Mouse (Mus musculus) lung, embryonic 14.5 days (tissue): ENCODE measurements at regions not wholly inside any gene's neighbourhood (a gene's known extent, or its start where the extent isn't known, plus 50 kb on each side); places are given as distances from the start of the nearest gene placed in this dataset.

Source experiments
- ATAC-seq: fragments of 200-750 bp; cut with Nextera tagmentation; 2 replicates; pipeline ENCODE4 v1.8.0; 2017; ENCODE audit warnings: mild to moderate bottlenecking, moderate TSS enrichment, moderate library complexity; ENCODE audit not compliant: insufficient read depth
- DNase-seq: peaks from one replicate; pipeline ENCODE4 v3.0.0-alpha.2; 2015
- H3K27ac ChIP-seq: fragments of 300-500 bp; sonication (generic); 2 replicates; pipeline ENCODE4 v1.5.1; 2014; ENCODE audit warnings: low read depth, mild to moderate bottlenecking, moderate library complexity
- H3K27me3 ChIP-seq: fragments of 300-500 bp; sonication (generic); 2 replicates; pipeline ENCODE4 v1.6.1; 2014; ENCODE audit warnings: low read length, control low read depth; ENCODE audit not compliant: insufficient read depth
- H3K36me3 ChIP-seq: fragments of 300-500 bp; sonication (generic); 2 replicates; pipeline ENCODE4 v1.6.1; 2014; ENCODE audit warnings: control low read depth; ENCODE audit not compliant: insufficient read depth
- H3K4me1 ChIP-seq: fragments of 300-500 bp; sonication (generic); 2 replicates; pipeline ENCODE4 v1.6.1; 2014; ENCODE audit warnings: antibody characterized with exemption, control low read depth; ENCODE audit not compliant: insufficient read depth
- H3K4me2 ChIP-seq: fragments of 300-500 bp; sonication (generic); 2 replicates; pipeline ENCODE4 v1.6.1; 2014; ENCODE audit warnings: mild to moderate bottlenecking
- H3K4me3 ChIP-seq: fragments of 300-500 bp; sonication (generic); 2 replicates; pipeline ENCODE4 v1.5.1; 2014; ENCODE audit warnings: low read depth, low read length
- H3K9ac ChIP-seq: fragments of 300-500 bp; sonication (generic); 2 replicates; pipeline ENCODE4 v1.6.1; 2014
- H3K9me3 ChIP-seq: fragments of 300-500 bp; sonication (generic); 2 replicates; pipeline ENCODE4 v1.6.1; 2016; ENCODE audit warnings: low read depth, low read length, control low read depth
- CTCF ChIP-seq: IDR thresholded peaks from 2 replicates; pipeline ENCODE4 v1.5.1; 2016; ENCODE audit warnings: antibody characterized with exemption, low read depth
- WGBS: fragments of 180-500 bp; shearing (Covaris S2); extraction: QIAGEN DNeasy Blood & Tissue Kit; methylation state at CpG from one replicate; pipeline ENCODE4 v1.1.7; 2014; 5-methylcytosine and 5-hydroxymethylcytosine counted together

GRCm38 (mm10) chr15:36898857-36899523 is 108.6 kb downstream of the Zfp706 start:
- Histone ChIP-seq H3K36me3 (no peaks in the 10 kb centered on the region), H3K4me2 (no peak overlapping the region), H3K27ac (no peak overlapping the region), H3K4me3 (no peak overlapping the region), H3K4me1 (peaks cover 18% of the 10 kb centered on the region), H3K27me3 (no peaks in the 10 kb centered on the region), H3K9me3 (no peaks in the 10 kb centered on the region), H3K9ac (no peak overlapping the region)
- DNase-seq (no peak), ATAC-seq (no peak)
- WGBS: 70% methylated on average over 11 of the region's 11 CpGs
- no peak for TF ChIP-seq CTCF

GRCm38 (mm10) chr15:36898326-36898725 is 109.2 kb downstream of the Zfp706 start:
- peaks cover 18% of the 10 kb centered on the region for H3K4me1 ChIP-seq
- H3K9me3 ChIP-seq: no peaks in the 10 kb centered on the region
- WGBS: 81% methylated on average over 6 of the region's 6 CpGs
- H3K4me2 ChIP-seq: no peak overlapping the region
- no peak for TF ChIP-seq CTCF
- H3K9ac ChIP-seq: no peak overlapping the region
- ATAC-seq (no peak), DNase-seq (no peak)
- no peaks in the 10 kb centered on the region for H3K36me3 ChIP-seq
- no peaks in the 10 kb centered on the region for H3K27me3 ChIP-seq
- H3K4me3 ChIP-seq: no peak overlapping the region
- H3K27ac ChIP-seq: no peak overlapping the region

- ATAC-seq: no peak
- H3K4me2 ChIP-seq: no peak overlapping the region
- peaks cover 4% of the 10 kb centered on the region for H3K4me1 ChIP-seq
- H3K36me3 ChIP-seq: no peaks in the 10 kb centered on the region
- no peak for TF ChIP-seq CTCF
- 0 out of 2 replicates have a peak, but pooled peaks cover 1% of the 10 kb centered on the region for H3K27me3 ChIP-seq
- H3K27ac ChIP-seq: no peak overlapping the region
- DNase-seq: no peak
- 83% methylated on average over 4 of the region's 4 CpGs for WGBS
- no peak overlapping the region for H3K9ac ChIP-seq
- H3K4me3 ChIP-seq: no peak overlapping the region
- no peaks in the 10 kb centered on the region for H3K9me3 ChIP-seq
These were observed 111.3 kb downstream of the Zfp706 start for GRCm38 (mm10) chr15:36896265-36896664.

DNA sequence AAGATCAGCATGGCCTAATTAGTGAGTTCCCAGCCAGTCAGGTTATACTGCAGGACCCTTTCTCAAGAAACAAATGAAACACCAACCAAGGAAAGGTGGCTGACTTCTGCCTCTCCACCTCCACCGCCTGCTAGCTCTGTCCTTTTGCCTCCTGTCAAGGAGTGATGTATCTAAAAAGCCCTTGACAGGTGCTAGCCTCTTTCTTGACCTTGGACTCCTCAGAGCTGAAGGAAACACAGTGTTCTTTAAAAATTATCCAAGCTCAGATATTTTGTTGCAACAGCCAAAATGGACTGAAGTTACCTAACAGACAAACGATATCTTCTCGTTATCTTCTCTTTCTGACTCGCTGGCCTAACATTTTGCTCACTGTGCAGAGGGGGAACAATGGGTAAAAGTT is 112.5 kb downstream of the Zfp706 start:
- no peak for ATAC-seq
- DNase-seq: no peak
- WGBS: 76% methylated on average over 4 of the region's 4 CpGs

GRCm38 (mm10) chr15:36893407-36893969 is 114.1 kb downstream of the Zfp706 start:
- DNase-seq: no peak
- Histone ChIP-seq H3K36me3 (no peaks in the 10 kb centered on the region), H3K4me2 (no peak overlapping the region), H3K27ac (no peak overlapping the region), H3K4me1 (no peaks in the 10 kb centered on the region), H3K9ac (no peak overlapping the region), H3K9me3 (no peaks in the 10 kb centered on the region), H3K4me3 (no peak overlapping the region), H3K27me3 (0 out of 2 replicates have a peak, but pooled peaks cover 3% of the 10 kb centered on the region)
- 48% methylated on average over 4 of the region's 4 CpGs for WGBS
- TF ChIP-seq CTCF: no peak
- ATAC-seq: no peak

More for the DNA sequence above, 112.5 kb downstream of the Zfp706 start:
- 0 out of 2 replicates have a peak, but pooled peaks cover 3% of the 10 kb centered on the region for H3K27me3 ChIP-seq
- no peak overlapping the region for H3K27ac ChIP-seq
- no peak for TF ChIP-seq CTCF
- no peak overlapping the region for H3K4me2 ChIP-seq
- H3K36me3 ChIP-seq: no peaks in the 10 kb centered on the region
- H3K4me3 ChIP-seq: no peak overlapping the region
- H3K4me1 ChIP-seq: no peaks in the 10 kb centered on the region
- H3K9ac ChIP-seq: no peak overlapping the region
- H3K9me3 ChIP-seq: no peaks in the 10 kb centered on the region

DNA sequence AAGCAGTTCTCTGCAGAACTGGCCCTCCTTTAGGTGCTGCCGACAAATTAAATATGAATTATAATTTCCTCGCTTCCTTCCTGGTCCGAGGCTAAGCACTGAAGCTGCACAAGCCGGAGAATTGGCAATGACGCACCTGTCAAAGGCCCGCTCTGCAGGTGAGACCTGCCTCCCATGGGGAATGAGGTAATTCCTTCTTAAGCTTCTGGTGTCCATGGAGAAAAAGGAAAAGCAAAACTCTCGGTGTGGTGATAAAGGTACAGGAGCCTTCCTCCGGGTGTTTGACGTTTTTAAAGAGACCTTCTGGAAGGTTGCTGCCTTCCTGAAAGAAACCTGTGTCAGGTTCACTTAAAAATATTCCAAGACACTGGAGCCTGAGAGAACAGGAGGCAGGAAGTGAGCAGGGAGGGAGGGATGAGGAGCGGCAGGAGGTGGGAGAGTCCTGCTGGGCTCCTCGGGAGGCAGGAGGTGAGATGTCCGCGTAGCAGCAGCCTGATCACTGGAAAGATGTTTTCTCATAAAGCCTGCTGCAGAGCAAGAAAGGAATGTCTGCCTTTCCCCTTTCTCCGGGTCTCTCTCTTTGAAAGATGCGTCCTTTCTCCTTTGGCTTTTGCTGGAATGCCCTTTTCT is 114.9 kb downstream of the Zfp706 start:
- Histone ChIP-seq H3K4me1 (no peaks in the 10 kb centered on the region), H3K36me3 (no peaks in the 10 kb centered on the region), H3K27ac (no peak overlapping the region), H3K9ac (no peak overlapping the region), H3K27me3 (0 out of 2 replicates have a peak, but pooled peaks cover 3% of the 10 kb centered on the region), H3K9me3 (no peaks in the 10 kb centered on the region), H3K4me2 (peak overlapping the region; percentile 31; the same call in 1 of the 2 replicates), H3K4me3 (no peak overlapping the region)
- ATAC-seq (no peak), DNase-seq (peak; percentile 29)
- 12% methylated on average over 15 of the region's 15 CpGs for WGBS
- no peak for TF ChIP-seq CTCF

DNA sequence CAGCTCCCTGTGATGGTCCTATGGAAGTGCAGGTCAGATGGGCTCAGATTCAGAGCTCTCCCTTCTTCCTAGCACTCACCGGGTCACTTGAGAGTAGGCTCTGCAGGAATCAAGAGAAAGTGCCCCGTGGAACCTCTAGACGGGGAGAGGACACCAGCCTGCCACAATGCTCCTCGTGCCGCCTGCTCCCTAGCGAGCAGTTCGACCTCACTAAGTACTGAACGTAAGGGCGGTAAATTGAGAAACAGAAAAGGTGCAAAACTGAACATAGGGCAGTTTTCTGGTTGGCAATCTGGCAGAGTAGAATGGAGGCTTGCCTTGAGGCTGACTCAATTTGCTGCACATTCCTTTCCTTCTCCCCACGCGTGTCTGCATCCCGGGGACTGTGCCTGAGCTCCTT is 115.7 kb downstream of the Zfp706 start:
- ATAC-seq: no peak
- no peak overlapping the region for H3K4me2 ChIP-seq
- WGBS: 23% methylated on average over 12 of the region's 12 CpGs

More for the DNA sequence above, 115.7 kb downstream of the Zfp706 start:
- no peaks in the 10 kb centered on the region for H3K36me3 ChIP-seq
- DNase-seq: no peak
- no peak overlapping the region for H3K4me3 ChIP-seq
- H3K27ac ChIP-seq: no peak overlapping the region
- no peak overlapping the region for H3K9ac ChIP-seq
- no peaks in the 10 kb centered on the region for H3K9me3 ChIP-seq
- 0 out of 2 replicates have a peak, but pooled peaks cover 3% of the 10 kb centered on the region for H3K27me3 ChIP-seq
- H3K4me1 ChIP-seq: no peaks in the 10 kb centered on the region
- no peak for TF ChIP-seq CTCF
